Mouse (Mus musculus) thymus, postnatal 10 days (tissue): ENCODE data around the gene Slc2a1.

Source experiments
- DNase-seq, 2 experiments: peaks; one replicate each; pipeline ENCODE4 v3.0.0; 2021; ENCODE audit warnings: low spot score in 2 of 2

Gene Slc2a1

DNA sequence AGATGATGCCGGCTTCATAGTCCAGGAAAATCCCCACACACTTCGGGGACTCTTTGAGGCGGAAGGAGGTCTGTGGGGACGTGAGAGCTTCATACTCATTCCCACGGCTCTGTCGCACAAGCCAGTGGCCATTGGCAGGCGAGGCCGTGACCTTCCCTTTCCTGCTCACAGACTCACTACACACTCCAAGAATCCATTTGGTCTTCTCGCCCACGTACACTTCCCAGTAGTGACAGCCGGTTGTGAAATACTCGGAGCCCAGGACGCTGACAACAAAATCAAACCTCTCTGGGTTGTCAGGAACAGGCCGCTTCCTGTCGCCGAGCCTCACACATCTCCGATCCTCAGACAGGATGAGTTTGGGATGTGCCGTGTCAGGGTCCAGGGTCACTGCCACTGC lies 69.8 kb downstream of the Slc2a1 start:
- no peak for DNase-seq

DNA sequence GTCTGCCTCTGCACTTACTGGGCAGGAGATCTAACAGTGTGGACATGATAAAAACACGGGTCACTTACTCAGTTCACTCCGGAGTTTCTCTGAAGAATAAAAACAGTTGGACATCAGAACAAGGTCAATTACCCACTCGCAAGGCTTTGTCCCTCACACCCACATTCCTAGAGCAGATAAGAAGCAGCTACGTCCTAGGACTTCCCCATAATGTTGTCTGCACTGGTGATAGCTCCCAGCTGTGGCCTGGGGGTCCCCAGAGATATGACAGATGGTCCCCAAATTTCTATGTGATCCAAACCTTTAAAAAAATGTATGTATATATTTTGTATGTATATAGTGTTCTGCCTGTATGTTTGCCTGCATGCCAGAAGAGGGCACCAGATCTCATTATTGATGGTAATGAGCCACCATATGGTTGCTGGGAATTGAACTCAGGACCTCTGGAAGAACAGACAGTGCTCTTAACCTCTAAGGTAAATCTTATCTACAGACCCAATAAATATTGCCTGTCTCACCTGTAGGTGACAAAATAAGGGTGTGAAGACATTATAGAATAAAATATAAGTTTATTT lies 71.7 kb downstream of the Slc2a1 start:
- no peak for DNase-seq

DNA sequence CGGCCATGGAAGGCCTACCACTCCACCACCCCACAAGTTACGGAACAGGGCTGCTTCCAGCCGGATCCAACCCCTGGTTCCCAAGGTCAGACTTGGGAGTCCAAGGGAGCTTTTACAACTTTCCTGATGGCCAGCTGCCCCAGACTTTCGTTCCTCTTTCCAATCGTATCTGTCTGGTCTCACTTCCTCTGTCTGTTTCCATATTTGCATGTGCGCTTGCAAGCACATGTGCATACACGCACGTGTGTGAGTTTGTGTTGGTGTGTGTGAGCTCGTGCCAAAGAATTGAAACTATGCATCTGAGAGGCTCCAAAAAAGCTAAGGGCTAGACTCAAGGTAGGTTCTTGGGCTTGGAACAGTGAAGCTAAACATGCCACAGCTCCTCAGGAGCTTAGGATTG lies 72.9 kb downstream of the Slc2a1 start:
- no peak for DNase-seq

DNA sequence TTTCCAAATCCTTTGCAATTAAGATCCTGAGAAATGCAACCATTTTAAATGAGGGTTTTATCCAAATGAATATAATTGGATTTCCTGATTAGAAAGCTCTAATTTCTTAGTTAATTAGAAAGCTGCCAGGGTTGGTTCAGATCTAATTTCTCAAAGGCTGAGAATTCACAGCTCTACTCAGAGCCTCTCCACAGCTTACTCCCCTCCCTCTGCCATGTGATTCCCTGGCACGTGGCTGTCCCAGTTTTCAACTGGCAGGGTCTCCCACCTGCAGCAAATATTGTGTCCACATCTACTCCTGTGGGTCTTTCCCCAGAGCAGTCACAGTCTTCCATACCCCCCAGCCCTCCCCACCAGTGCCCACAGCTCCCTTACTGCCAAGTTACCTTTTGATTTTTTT lies 75.0 kb downstream of the Slc2a1 start:
- DNase-seq: no peak

DNA sequence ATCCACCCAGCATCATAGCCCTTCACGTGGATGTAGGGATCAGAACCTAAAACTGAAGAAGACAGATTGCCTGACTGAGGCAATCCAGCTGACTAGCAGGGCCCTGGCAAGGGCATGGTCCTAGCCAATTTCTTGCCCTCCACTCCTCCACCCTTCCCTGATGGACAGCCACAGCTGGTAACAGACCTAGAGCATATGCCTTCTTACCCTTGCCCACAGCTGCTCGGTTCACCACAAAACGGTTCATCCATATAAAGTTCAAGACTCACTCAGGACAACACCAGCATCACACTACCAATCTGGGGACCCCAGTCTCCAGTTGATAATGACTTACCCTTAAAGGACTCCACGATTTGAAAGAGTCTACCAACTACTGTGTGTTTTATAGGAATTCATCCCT lies 77.3 kb downstream of the Slc2a1 start:
- DNase-seq: no peak
